Mouse (Mus musculus) embryo, embryonic 9.5 days (tissue): ENCODE results near the gene Tac2.

ENCODE experiments used
- DNase-seq: peaks from one replicate; pipeline ENCODE4 v3.0.0-alpha.2; 2017; ENCODE audit errors: extremely low spot score

Tac2 gene

DNA sequence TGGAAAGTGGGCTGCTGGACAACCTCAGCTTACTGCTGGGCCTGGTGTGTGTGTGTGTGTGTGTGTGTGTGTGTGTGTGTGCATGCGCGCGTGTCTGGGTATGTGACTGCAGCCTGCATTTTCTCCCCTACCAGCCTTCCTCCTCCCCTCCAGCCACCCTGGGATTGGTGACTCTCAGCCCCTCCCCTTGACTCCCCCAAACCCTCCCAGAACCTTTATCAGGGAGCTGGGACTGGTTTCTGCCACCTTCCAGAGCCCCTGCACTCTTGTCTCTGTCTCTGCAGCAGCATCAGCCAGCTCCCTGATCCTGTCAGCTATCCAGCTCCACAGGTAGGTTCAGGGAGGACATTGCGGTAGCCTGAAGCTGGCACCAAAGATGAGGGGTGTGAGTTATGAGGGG, 858 bp downstream of the Tac2 start:
- no peak for DNase-seq

DNA sequence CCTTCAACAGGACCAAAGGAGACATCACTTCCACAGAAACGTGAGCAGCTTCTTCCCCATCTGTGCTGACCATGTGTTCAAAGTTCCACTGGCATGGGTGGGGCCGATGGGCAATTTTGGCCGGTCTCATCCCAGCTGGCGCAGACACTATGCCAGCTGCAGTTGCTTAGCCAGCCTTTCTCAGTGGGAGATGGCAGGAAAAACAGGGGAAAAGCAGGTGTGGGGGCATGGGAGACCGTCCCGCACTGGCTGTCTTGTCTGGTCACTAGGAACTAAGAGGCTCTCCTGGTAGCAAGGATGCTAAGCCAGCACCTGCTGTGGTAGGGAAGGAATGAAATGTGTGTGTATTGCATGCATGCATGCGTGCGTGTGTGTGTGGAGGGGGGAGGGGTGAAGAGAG, 4.2 kb downstream of the Tac2 start:
- no peak for DNase-seq

DNA sequence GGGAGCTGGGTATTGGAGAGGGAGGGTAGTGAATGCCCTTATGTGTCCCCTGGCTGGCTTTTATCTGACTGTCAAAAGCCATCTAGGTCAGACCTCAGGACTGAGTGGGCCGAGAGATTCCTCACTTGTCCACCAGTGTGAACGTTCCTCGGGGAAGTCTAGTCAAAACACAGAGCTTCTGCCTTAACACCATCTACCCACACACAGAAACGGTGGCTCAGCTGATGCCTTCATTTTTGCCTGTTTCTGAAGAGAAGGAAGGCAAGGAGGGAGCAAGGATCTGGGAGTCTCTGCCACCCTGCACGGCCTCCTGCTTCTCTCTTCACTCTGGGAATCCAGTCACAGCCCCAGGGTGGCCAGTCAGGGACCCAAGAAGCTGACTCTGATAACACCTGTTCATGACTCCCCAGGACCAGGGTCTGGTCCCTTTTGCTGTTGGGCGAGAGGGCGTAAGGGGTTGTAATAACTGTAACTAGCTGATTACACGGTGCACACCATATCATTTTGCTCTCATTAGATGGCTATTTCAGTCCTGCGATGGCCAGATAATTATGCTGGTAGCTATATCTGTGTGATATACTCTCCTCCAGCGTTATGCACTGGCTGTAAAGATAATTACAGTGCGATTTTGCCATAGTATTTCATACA, 6.1 kb downstream of the Tac2 start:
- no peak for DNase-seq

DNA sequence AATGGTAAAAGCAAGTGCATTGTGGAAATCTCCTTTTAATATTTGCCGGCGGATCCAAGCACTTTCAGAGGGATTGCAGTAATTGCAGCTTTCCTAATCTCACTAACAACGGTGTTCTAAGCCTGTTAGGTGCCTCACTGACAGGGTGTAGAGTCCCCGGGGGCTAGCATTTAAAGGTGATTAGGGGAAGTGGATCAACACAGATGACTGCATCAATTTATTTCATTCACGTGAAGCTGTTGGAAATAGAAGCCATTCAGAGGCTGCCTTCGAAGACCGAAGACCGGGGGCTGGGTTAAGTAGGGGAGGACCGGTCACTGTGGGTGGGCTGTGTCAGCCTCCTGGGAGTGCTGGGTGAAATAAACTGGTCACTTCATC, 6.6 kb downstream of the Tac2 start:
- no peak for DNase-seq

DNA sequence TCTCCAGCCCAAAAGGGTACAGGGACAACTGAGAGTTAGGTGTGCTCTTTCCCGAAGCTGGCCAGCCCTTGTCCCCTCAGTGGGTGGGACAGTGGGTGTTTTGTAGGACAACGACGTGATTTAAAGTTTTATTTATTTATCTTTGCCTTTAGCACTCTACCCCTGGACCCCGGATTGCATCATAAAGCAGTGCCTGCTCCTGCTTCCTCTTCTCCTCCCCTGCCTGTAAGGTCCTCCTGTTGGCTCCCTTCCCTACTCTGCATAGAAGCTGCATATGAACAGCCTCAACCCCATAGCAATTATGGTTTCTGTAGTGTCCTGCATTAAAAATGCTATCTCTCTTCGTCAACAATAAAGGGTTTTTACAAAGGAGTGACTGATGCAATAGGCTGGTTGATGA, 7.1 kb downstream of the Tac2 start:
- DNase-seq: no peak

DNA sequence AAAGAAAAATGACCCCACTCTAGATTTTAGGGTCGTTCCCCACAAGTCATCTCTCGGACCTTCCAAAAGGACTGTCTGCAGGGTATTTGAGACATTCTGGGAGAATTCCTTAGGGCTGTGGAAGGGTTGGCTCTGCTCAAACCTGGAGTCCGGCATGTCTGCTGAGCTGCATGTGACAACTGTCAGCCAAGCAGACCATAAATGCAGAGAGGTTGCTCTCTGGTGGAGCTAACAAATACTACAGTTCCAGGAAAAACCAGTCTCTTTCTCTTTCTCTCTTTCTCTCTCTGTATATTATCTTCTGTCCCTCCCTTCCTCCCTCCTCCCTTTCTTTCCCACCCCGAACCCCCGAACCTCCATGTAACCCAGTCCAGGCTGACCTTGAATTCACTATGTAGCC, 10.2 kb downstream of the Tac2 start:
- DNase-seq: no peak

DNA sequence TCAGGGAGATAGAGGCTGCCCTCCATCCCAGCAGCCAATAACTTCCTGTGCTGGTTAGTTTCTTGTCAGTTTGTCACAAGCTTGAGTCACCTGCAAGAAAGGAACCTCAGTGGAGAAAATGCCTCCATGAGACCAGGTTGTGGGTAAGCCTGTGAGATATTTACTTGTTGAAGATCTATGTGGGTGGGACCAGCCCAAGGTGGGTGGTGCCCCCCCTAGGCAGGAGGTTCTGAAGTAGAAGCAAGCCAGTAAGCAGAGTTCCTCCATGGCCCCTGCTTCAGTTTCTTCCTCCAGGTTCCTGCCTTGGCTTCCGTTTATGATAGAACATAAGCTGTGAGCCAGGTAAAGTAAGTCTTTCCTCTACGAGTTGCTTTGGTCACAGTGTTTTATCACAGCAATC, 12.0 kb downstream of the Tac2 start:
- DNase-seq: no peak

DNA sequence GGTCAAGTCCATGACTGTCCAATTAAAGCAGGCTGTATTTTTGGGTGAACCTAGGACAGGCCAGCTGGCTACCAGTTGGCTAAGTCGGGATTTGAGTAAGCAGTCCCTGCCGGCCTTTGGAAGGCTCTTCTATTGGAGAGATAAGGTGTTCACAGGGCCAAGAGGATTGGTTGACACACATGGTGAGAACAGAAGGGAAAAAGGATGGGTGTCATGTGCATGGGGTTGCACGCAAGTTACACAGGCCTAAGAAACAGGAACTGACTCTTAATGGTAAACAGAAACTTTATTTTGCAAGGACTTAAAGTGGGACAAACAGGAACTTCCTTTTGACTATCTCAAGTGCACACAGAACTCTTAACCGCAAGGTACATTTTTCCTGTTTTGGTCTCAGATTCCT, 12.6 kb downstream of the Tac2 start:
- no peak for DNase-seq

DNA sequence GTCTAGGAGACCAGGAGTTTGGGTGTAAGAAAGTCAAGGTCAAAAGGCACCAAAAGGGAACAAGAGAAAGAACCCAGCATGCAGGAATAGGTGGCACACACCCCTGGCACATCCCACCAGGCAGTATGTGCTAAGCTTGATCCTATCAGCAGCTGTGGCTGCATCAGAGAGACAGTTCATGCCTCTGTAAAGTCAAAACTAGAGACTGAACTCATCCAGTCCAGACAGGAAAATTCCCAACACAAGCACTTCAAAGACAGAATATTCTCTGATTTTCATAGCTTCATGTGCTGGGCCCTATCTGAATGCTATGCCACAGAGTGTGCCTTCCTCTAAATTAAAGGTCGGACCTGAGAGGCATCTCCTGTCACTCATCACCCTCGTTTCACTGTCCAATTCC, 13.3 kb downstream of the Tac2 start:
- no peak for DNase-seq

DNA sequence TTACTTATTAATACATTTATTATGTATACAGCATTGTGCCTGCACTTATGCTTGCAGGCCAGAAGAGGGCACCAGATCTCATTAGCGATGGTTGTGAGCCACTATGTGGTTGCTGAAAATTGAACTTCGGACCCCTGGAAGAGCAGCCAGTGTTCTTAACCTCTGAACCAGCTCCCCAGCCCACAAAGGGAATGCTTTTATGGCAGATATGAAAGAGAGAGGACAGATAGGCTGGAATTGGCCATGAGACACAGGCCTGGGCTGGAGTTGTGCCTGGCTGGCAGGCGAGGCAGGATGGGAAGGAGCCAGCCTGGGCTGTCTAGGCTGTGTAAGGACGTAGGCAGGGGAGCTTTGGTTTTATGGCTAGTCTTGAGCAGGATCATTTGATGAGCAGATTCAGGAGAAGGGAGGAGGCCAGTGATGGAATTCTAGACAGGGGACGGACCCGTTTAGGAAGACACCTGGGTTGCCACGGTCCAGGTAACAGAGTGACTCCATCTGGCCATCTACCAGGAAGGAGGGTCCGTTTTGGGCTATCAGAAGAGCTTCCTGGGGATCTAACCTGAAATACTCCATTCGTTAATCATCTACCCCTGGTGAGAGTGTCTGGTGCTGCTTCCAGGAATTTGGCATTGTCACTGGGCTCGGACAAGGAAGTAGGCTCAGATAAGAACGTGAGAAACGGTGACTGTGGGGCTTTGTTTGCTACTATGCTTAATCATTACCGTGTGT, 14.0 kb downstream of the Tac2 start:
- no peak for DNase-seq

DNA sequence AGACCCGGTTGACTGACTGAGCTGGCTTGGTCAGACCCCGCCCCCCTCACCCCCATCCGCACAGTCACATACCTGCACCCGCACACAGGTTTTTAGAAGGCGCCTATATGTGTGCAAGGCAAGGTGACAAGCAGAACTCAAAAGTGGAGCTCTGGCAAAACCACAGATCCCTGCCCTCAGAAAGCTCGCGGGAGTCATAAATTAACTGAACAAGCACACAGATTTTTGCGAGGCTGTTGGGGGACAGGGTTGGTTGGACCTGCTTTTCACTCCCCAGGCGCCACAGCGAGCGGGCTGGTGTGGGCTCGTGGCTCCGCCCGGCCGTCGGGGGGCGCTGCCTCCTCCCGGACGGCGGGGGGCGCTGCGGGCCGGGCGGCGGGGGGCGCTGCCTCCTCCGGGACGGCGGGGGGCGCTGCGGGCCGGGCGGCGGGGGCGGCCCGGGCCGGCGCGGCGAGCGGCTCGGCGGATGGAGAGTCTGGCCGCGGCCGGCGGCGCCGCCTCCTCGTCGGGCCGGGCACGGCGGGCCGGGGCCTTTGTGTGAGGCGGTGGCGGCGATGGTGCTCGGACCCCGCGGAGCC, 14.9 kb downstream of the Tac2 start, which contains the start of gene Zbtb39:
Gene Zbtb39, plus strand, starts transcription at position 456 of the 578 bp plus-strand sequence.
- peak; percentile 76 for DNase-seq

DNA sequence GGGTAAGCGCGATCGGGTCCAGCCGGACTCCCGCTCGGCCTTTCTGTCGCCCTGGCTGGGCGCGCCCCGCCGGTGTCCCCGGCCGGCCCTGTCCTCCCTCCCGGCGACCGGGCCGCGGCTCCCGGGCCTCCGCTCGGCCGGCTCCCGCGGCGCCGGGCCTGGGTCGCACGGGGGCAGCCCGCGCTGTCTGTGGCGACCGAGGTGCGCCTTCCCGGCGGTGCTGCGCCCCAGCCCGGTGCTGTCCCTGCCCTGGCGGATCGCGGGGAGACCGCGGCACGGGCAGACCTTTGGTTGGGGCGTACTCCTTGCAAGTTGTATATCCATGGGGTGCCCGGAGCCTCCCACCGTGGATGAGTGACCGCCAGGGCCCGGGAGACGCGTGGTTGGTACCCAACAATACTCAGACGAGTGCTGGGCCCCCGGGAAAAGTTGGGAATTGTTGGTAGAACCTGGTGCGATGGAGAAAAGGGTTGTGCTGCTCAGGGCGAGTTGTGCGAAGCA, 15.4 kb downstream of the Tac2 start:
- no peak for DNase-seq

DNA sequence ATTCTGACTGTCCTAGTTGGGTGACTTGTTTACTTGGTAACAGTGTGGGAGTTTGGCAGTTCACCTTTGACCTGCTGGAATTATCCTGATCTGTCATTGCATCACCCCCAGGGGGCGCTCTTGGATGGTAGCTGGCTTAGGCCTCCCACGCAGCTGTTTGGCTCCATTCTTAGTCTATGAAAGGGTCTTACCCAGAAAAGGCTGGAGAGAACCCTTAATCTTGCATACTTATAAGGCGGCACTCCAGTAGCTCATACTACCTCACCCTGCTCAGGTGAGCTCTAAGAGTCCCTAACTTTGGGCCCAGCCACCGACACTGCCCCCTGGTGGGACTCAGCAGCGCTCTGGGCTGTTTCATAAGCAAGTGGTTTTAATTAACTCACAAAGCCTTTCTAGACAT, 20.4 kb downstream of the Tac2 start:
- DNase-seq: no peak

DNA sequence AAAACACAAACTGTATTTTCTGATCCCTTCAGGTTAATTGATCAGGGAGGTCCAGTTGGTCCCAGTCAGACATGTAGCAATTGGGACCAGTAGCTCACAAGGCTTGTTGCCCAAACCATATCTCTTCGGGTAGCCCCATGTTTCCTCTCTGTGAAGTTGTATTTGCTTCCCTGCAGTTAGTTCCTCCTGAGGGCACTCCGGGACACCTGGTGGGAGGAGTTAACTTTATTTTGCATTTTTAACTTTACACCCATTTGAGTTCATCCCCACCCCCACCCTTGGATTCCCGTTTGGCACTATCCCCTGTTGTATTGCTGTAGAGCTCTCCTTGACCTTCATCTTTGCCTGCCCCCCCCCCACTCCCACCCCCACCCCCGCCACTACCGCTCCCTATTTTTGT, 21.6 kb downstream of the Tac2 start:
- DNase-seq: no peak

DNA sequence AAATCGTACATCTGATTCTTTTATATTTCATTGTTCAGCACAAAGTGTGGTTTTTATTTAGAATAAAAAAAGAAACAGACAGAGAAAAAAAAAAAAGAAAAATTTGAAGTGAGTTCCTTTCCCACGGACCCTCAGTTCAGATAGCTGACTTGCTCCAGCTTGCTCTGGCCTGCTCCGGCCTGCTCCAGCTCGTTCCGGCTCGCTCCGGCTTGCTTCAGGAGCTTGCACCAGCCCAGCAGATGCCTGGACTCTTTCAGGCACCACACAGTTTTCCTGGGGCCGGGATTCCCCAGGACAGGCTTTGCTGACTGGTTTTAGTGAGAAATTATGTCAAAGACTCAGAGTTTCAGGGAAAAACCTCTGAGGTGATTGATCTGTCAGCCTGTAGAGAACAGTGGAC, 23.0 kb downstream of the Tac2 start:
- DNase-seq: no peak

DNA sequence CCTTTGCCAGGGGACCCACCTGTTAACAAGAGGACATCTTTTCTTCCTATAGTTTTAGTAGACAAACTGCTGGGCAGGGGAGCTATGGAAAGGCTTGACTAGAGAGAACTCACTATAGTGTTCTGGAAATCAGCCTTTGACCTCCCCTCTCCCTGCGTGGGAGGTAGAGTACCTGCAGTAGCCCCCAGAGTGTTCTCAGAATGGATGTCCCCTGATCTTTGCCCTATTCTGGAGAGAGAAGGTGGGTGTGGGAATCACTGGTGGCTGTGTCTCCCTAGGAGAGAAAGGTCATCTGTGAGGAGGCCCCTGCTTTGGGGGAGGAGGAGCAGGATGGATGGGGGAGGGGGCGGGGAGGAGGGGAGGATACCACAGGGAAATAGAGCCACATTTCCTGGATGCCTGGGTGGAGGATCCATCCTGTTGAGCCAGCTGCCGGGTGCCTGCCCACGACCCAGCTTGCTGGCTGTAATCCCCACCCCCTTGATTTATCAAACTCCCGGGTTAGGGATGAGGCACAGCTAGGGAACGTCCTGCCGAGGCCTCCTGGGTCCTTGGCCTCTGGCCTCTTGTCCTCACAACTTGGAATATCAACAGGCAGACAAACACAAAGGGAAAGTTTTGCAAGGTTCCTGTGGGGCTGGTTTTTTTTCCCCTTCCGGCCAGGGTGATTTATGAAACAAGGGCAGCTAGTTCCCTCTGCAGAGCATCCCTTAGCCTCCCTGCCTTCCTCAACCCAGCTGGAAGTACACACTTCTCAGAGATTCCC, 24.8 kb downstream of the Tac2 start:
- no peak for DNase-seq

DNA sequence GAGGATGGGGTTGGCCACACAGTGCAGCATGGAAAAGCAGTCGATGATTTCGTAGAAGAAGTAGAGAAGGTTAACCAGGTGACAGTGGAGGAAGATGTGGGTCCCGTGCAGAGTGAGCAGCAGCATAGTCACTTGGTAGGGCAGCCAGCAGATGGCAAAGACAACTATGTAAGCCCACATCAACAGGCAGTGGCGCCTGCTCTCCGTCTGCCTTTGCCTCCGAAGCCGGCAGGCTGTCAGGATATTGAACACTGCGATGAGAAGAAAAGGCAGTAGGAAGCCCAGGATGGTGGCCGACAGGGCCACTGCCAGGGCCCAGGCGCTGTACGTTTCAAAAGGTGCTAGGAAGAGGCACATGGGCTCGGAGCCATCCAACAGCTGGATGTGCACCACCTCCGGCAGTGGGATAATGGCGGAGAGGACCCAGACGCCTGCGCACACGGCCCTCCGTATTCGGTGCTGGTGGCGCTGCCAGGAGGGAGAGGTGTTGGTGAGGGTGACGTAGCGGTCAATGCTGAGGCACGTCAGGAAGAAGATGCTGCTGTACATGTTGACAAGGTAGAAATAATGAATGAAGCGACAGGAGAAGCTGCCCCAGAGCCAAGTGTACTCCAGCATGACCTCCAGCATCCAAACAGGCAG, 26.0 kb downstream of the Tac2 start:
- no peak for DNase-seq

DNA sequence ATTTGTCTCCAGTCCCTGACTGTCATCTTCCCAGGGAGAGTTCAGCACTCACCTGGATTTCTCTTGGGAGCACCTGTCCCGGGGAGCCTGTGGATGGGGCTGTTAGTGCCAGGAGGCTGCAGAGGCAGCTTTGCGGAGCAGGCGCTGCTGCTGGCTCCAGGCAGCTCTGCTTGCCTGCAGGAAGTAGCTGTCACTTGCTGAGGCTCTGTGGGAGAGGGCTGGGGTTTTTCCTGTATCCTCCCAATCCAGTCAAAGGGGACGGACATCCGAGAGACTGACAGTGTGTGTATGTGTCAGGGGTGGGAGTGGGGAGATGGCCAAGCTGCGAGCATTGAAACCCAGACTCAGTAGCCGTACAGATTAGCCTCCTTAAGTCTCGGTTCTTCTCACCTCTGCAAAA, 27.3 kb downstream of the Tac2 start, which contains the start of gene Gpr182:
Gene Gpr182, minus strand, starts transcription at position 185 of the 400 bp plus-strand sequence.
- DNase-seq: no peak

DNA sequence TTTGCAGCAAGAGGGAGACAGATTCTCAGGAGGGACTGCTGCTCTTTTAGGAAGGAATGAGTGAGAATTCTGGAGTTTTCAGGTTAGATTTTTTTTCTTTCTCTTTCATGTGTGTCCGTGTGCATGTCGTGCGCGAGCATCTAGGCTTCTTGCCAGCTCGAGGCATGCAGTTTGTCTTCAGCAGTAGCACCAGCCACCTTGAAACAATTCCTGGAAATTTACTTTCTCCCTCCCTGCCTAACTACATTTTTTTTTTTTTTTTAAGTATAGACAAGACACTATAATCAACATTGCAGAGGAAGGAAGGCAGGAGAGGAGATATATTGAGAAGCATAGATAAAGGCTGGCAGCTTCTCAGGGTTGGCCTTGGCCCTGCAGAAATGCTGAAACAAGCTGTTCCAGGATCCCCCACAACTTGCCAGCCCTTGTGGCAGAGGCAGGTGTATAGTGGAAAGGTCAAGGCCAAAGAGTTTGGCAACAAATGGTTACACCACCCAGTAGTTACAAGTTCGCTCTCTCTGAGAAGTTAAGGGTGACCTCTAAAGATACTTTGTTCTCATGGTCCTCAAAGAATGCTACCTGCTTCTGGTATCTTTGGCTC, 30.4 kb downstream of the Tac2 start:
- no peak for DNase-seq

DNA sequence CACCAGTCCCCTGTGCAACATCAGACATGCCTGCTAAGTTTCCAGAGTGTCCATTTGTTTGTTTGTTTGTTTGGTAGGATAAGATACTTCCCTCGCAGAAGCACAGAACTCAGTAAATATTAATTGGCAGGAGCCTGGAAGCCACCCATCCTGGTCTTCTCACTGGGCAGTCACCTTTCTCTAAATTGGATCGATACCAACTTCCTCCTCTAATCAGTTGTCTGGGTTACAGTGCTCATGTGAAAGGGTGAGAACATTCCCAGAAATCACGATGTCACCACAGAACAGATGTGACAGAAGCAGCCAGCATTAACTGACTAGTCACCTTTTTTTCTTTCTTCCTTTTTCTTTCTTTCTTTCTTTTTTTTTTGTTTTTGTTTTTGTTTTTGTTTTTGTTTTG, 31.0 kb downstream of the Tac2 start:
- no peak for DNase-seq

DNA sequence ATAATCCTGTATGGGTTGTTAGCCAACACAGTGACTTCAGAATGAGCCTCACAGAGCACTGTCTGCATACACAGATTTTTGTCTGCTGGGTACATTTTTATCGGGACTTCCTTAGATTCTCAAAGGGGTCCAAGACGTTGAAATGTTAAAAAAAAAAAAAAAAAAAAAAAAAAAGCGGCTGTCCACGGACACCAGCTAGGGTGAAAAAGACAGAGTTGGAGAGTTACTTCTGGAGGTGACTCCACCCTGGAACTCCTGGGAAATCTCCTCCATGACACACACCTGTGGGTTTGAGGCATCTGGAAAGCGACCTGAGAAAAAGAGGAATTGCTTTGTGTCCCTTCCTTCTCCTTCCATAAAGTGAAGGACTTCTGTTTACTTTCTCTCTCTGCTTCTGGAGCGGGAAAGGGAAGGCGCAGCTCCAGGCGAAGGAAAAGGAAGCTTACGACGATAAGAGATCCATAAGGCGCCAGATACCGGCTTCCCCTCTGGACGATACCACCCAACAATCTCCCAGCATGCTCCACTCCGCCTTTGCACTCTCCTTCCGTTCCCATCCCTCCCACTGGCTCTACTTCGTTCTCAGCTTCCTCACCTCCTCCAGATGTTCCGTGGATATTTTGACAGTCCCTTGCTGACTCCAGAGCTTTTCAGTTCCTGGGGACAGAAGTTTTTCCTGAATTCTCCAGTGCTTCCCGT, 31.6 kb downstream of the Tac2 start:
- no peak for DNase-seq
